Mouse (Mus musculus): ENCODE results near the gene Vmn2r88. TPM values are rescaled to one million over a fixed set of nuclear protein-coding genes. Genes with fewer than 3 reads are reported as not detected.
"Not testable (repeated sequence)": the region's sequence is repeated elsewhere in the genome, so short reads cannot be mapped to it uniquely, and the experiment has no call there.

Vmn2r88 gene
- polyA plus RNA-seq (2015; fragmentation: Nextera tagmentation; extraction: Ambion mirVana): not detected in 2 replicates

- Histone ChIP-seq H3K9me3 (replicated peaks) (no peaks in the 10 kb centered on the region), H3K27me3 (replicated peaks) (no peaks in the 10 kb centered on the region), H3K9ac (replicated peaks) (no peak within 1 kb of the TSS), H3K4me3 (replicated peaks) (no peak within 1 kb of the TSS), H3K27ac (replicated peaks) (no peak within 1 kb of the TSS), H3K4me2 (no peak within 1 kb of the TSS), H3K4me1 (no peaks in the 10 kb centered on the region), H3K36me3 (no peaks in the 10 kb centered on the region)
- no peak for ATAC-seq (ENCODE audit: low FRiP score)
- WGBS: 87% methylated on average over 1 of the region's 1 CpGs
These were observed at the start of gene Vmn2r88 for GRCm38 (mm10) chr14:51410520-51410919. Gene Vmn2r88 (plus strand): TSS chr14:51410820.

- no peak for ATAC-seq (ENCODE audit: low FRiP score)
- Histone ChIP-seq H3K4me2 (no peak within 1 kb of the TSS), H3K4me1 (no peaks in the 10 kb centered on the region), H3K27me3 (replicated peaks) (0 out of 2 replicates have a peak, but pooled peaks cover 2% of the 10 kb centered on the region), H3K27ac (replicated peaks) (no peak within 1 kb of the TSS), H3K9ac (replicated peaks) (no peak within 1 kb of the TSS), H3K9me3 (replicated peaks) (no peaks in the 10 kb centered on the region), H3K4me3 (replicated peaks) (no peak within 1 kb of the TSS), H3K36me3 (no peaks in the 10 kb centered on the region)
- 92% methylated on average over 1 of the region's 1 CpGs for WGBS
These were observed 49.2 kb upstream of the Vmn2r88 start, which contains the start of gene Gm7247 for GRCm38 (mm10) chr14:51361456-51361855. Gene Gm7247 (plus strand): TSS chr14:51361756.

DNA sequence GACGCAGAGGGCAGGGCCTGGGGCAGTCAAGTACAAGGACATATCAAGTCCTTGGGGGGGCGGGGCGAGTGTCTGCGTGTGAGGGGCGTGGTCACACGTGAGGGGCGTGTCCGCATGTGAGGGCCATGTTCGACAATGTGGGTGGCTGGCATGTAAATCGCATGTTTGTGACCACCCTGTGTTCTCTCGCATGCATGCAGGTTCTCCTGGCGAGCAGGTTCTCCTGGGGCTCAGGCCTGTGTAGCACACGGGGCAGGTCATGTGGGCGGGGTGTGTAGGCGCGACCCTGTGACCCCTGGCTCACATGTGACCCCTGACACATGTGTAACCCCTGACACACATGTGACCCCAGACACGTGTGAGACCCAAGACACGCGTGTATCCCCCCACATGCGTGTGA lies 27.8 kb upstream of the Vmn2r88 start:
- H3K27me3 ChIP-seq (replicated peaks): no peaks in the 10 kb centered on the region
- no peak overlapping the region for H3K4me3 ChIP-seq (replicated peaks)
- peak; percentile 9; the same call in 1 of the 2 replicates for ATAC-seq (ENCODE audit: low FRiP score)
- no peak overlapping the region for H3K9ac ChIP-seq (replicated peaks)
- no peak overlapping the region for H3K27ac ChIP-seq (replicated peaks)
- 0 out of 2 replicates have a peak, but pooled peaks cover 3% of the 10 kb centered on the region for H3K9me3 ChIP-seq (replicated peaks)
- H3K36me3 ChIP-seq: no peaks in the 10 kb centered on the region
- 97% methylated on average over 20 of the region's 20 CpGs for WGBS
- no peak overlapping the region for H3K4me2 ChIP-seq
- no peaks in the 10 kb centered on the region for H3K4me1 ChIP-seq

DNA sequence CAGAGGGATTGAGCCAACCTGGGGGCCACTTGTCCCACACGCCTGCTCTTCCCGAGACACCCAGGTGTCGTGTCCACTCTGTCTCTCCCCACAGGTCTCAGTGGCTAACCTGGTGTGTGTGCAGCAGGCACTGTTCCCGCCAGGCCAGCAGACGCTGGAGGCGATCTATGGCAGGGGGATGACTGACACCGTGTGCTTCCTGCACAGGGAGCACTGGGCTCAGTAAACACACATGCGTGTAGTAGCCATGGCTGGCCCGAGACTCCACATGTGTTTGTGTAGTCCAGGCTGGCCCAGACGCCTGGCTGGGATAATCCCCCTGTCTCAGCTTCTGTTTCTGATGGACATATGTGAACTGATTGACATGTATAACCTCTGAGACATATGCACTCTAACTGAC lies 26.3 kb upstream of the Vmn2r88 start:
- Histone ChIP-seq H3K27me3 (replicated peaks) (no peaks in the 10 kb centered on the region), H3K36me3 (no peaks in the 10 kb centered on the region), H3K4me3 (replicated peaks) (no peak overlapping the region), H3K27ac (replicated peaks) (no peak overlapping the region), H3K4me2 (no peak overlapping the region), H3K4me1 (no peaks in the 10 kb centered on the region), H3K9ac (replicated peaks) (no peak overlapping the region), H3K9me3 (replicated peaks) (0 out of 2 replicates have a peak, but pooled peaks cover 3% of the 10 kb centered on the region)
- 97% methylated on average over 10 of the region's 10 CpGs for WGBS
- ATAC-seq (ENCODE audit: low FRiP score): peak; percentile 68; the same call in 1 of the 2 replicates

DNA sequence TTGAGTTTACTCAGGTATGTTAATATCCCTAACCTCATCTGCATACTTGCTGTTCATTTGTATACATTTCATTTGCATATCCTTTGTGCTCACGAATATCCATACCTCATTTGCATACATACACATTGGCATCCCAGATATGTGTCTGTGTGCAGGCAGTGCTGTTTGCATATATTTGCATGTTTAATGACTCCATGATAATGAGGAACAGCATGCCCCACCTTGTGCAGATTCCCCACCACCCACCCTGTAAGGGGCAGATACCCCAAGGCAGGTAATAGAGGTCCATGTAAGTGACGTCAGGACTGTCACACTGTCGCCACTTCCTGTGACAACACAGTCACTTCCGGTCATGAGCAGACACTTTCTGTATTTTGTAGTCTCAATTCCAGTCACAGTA lies 24.9 kb upstream of the Vmn2r88 start:
- H3K27ac ChIP-seq (replicated peaks): no peak overlapping the region
- H3K27me3 ChIP-seq (replicated peaks): no peaks in the 10 kb centered on the region
- peak; percentile 46; the same call in 1 of the 2 replicates for ATAC-seq (ENCODE audit: low FRiP score)
- no peaks in the 10 kb centered on the region for H3K4me1 ChIP-seq
- H3K4me3 ChIP-seq (replicated peaks): no peak overlapping the region
- H3K9ac ChIP-seq (replicated peaks): no peak overlapping the region
- H3K36me3 ChIP-seq: no peaks in the 10 kb centered on the region
- H3K9me3 ChIP-seq (replicated peaks): 0 out of 2 replicates have a peak, but pooled peaks cover 3% of the 10 kb centered on the region
- H3K4me2 ChIP-seq: no peak overlapping the region
- WGBS: 64% methylated on average over 4 of the region's 4 CpGs

DNA sequence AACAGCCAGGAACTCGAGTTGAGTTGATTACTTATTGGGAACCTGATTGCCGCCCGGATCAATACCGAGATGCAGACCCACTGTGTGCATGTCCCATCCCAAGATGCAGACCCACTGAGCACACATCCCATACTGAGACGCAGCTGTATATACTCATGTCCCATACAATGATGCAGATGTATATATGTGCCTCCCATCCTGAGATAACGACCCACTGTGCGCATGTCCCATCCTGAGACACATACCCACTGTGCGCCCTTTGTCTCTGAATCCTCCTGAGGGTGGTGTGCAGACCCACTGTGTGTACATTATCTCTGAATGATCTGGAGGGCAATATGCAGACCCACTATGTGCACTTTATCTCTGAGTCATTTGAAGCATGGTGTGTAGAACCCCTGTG lies 22.9 kb upstream of the Vmn2r88 start:
- Histone ChIP-seq H3K9me3 (replicated peaks) (0 out of 2 replicates have a peak, but pooled peaks cover 3% of the 10 kb centered on the region), H3K4me3 (replicated peaks) (no peak overlapping the region), H3K9ac (replicated peaks) (no peak overlapping the region), H3K27me3 (replicated peaks) (no peaks in the 10 kb centered on the region), H3K4me2 (no peak overlapping the region), H3K27ac (replicated peaks) (no peak overlapping the region), H3K4me1 (no peaks in the 10 kb centered on the region), H3K36me3 (no peaks in the 10 kb centered on the region)
- WGBS: 97% methylated on average over 8 of the region's 8 CpGs
- no peak for ATAC-seq (ENCODE audit: low FRiP score)

GRCm38 (mm10) chr14:51388222-51388621 lies 22.4 kb upstream of the Vmn2r88 start:
- Histone ChIP-seq H3K4me1 (no peaks in the 10 kb centered on the region), H3K4me3 (replicated peaks) (no peak overlapping the region), H3K9ac (replicated peaks) (no peak overlapping the region), H3K36me3 (no peaks in the 10 kb centered on the region), H3K27ac (replicated peaks) (no peak overlapping the region), H3K4me2 (no peak overlapping the region), H3K27me3 (replicated peaks) (no peaks in the 10 kb centered on the region), H3K9me3 (replicated peaks) (no peaks in the 10 kb centered on the region)
- WGBS: 96% methylated on average over 9 of the region's 9 CpGs
- no peak for ATAC-seq (ENCODE audit: low FRiP score)

GRCm38 (mm10) chr14:51423885-51424284 lies 13.3 kb downstream of the Vmn2r88 start:
- H3K9me3 ChIP-seq (replicated peaks): no peaks in the 10 kb centered on the region
- no peaks in the 10 kb centered on the region for H3K36me3 ChIP-seq
- no peak overlapping the region for H3K4me3 ChIP-seq (replicated peaks)
- 74% methylated on average over 2 of the region's 2 CpGs for WGBS
- no peak overlapping the region for H3K9ac ChIP-seq (replicated peaks)
- no peak overlapping the region for H3K27ac ChIP-seq (replicated peaks)
- no peak for ATAC-seq (ENCODE audit: low FRiP score)
- no peak overlapping the region for H3K4me2 ChIP-seq
- H3K27me3 ChIP-seq (replicated peaks): no peaks in the 10 kb centered on the region
- H3K4me1 ChIP-seq: no peaks in the 10 kb centered on the region

GRCm38 (mm10) chr14:51430138-51430537 lies 19.5 kb downstream of the Vmn2r88 start:
- not testable (repeated sequence) for H3K27me3 ChIP-seq (replicated peaks); H3K36me3 ChIP-seq; H3K4me2 ChIP-seq; H3K9ac ChIP-seq (replicated peaks); H3K4me1 ChIP-seq; H3K27ac ChIP-seq (replicated peaks); H3K9me3 ChIP-seq (replicated peaks); H3K4me3 ChIP-seq (replicated peaks); ATAC-seq (ENCODE audit: low FRiP score)

- Histone ChIP-seq H3K4me2 (no peak overlapping the region), H3K9ac (replicated peaks) (no peak overlapping the region), H3K36me3 (no peaks in the 10 kb centered on the region), H3K4me3 (replicated peaks) (no peak overlapping the region), H3K9me3 (replicated peaks) (0 out of 2 replicates have a peak, but pooled peaks cover 3% of the 10 kb centered on the region), H3K27ac (replicated peaks) (no peak overlapping the region), H3K27me3 (replicated peaks) (no peaks in the 10 kb centered on the region), H3K4me1 (no peaks in the 10 kb centered on the region)
- ATAC-seq (ENCODE audit: low FRiP score): no peak
- 97% methylated on average over 16 of the region's 16 CpGs for WGBS
These were observed 23.9 kb downstream of the Vmn2r88 start for GRCm38 (mm10) chr14:51434546-51434945.

DNA sequence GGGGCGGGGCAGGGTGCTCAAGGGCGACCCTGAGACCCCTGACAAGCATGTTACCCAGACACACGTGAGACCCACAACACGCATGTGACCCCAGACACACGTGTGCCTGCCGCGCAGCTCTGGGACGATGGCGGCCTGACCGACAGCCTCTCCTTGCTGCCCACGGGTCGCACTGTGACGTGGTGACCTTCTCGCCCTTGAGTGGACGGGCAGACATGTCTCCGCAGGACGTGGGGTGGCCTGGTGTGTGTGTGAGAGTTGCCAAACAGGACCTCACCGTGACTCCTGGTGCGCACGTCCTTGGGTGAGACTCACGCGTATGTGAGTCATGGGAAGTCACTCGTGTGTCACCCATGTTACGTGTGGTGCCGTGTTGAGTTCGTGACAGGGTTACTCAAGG lies 24.4 kb downstream of the Vmn2r88 start:
- H3K36me3 ChIP-seq: no peaks in the 10 kb centered on the region
- no peaks in the 10 kb centered on the region for H3K4me1 ChIP-seq
- H3K9ac ChIP-seq (replicated peaks): no peak overlapping the region
- H3K27me3 ChIP-seq (replicated peaks): no peaks in the 10 kb centered on the region
- H3K27ac ChIP-seq (replicated peaks): no peak overlapping the region
- no peak overlapping the region for H3K4me2 ChIP-seq
- no peak for ATAC-seq (ENCODE audit: low FRiP score)
- H3K4me3 ChIP-seq (replicated peaks): no peak overlapping the region
- 97% methylated on average over 26 of the region's 26 CpGs for WGBS
- H3K9me3 ChIP-seq (replicated peaks): 0 out of 2 replicates have a peak, but pooled peaks cover 3% of the 10 kb centered on the region

- no peak overlapping the region for H3K4me2 ChIP-seq
- H3K4me1 ChIP-seq: no peaks in the 10 kb centered on the region
- no peaks in the 10 kb centered on the region for H3K36me3 ChIP-seq
- H3K9me3 ChIP-seq (replicated peaks): 0 out of 2 replicates have a peak, but pooled peaks cover 3% of the 10 kb centered on the region
- ATAC-seq (ENCODE audit: low FRiP score): no peak
- H3K4me3 ChIP-seq (replicated peaks): no peak overlapping the region
- no peaks in the 10 kb centered on the region for H3K27me3 ChIP-seq (replicated peaks)
- no peak overlapping the region for H3K27ac ChIP-seq (replicated peaks)
- no peak overlapping the region for H3K9ac ChIP-seq (replicated peaks)
- 84% methylated on average over 4 of the region's 4 CpGs for WGBS
These were observed 28.3 kb downstream of the Vmn2r88 start for GRCm38 (mm10) chr14:51438955-51439354.

Data from neural tube, embryonic 15.5 days (tissue).